Mouse (Mus musculus) small intestine, adult 2 months (tissue): ENCODE results near the gene Gm3138.
"Not testable (repeated sequence)": the region's sequence is repeated elsewhere in the genome, so short reads cannot be mapped to it uniquely, and the experiment has no call there.

ENCODE experiments used
- CTCF ChIP-seq: fragments of 200-500 bp; IDR thresholded peaks from 2 replicates; pipeline ENCODE4 v1.5.1; 2012; ENCODE audit warnings: low read depth, mild to moderate bottlenecking, control low read depth, inconsistent platforms, low read length, moderate library complexity, mixed read lengths; ENCODE audit not compliant: insufficient replicate concordance, insufficient read length; ENCODE audit errors: extremely low read depth
- POLR2A ChIP-seq: fragments of 200-500 bp; IDR thresholded peaks from 2 replicates; pipeline ENCODE4 v1.6.1; 2012; ENCODE audit warnings: low read depth, mild to moderate bottlenecking, control low read depth, inconsistent platforms, low read length, moderate library complexity

DNA sequence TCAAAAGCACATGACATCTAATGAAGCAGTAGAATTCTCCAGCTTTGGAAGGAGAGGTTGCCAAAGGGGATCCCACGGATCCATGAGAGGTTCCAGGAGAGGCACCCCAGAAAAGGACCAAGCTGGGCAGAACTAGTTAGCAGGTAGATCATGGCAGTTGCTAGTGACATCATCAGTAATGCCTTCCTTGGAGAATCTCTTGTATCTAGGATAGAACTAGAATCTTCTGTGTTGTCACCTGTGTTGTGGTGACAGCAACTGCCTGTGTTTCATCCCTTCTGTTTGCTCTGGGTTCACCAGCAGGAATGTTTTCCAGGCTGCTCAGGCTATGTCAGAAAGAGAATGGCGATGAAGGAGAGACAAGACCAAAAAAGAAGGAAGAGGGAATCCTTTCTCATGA lies at the start of gene Gm3138:
- TF ChIP-seq CTCF, POLR2A: not testable (repeated sequence)
